Mouse (Mus musculus) liver, adult 2 months (tissue): Measurements from ENCODE around the gene Ear2. TPM values are rescaled to one million over a fixed set of nuclear protein-coding genes. Genes with fewer than 3 reads are reported as not detected.
"Not testable (repeated sequence)": the region's sequence is repeated elsewhere in the genome, so short reads cannot be mapped to it uniquely, and the experiment has no call there.

Experiments
- DNase-seq: peaks from one replicate; pipeline ENCODE4 v3.0.0-alpha.2; 2011; ENCODE audit warnings: low read depth, low spot score; ENCODE audit errors: extremely low read depth
- H3K27ac ChIP-seq: fragments of 200-500 bp; replicated peaks from 2 replicates; pipeline ENCODE4 v1.5.1; 2012; ENCODE audit warnings: low read depth, mild to moderate bottlenecking, control low read depth, inconsistent platforms, low read length; ENCODE audit not compliant: insufficient read depth
- H3K27me3 ChIP-seq: fragments of 200-500 bp; 2 replicates; pipeline ENCODE4 v1.6.1; 2012; ENCODE audit warnings: mild to moderate bottlenecking, moderate library complexity, low read length, inconsistent platforms; ENCODE audit not compliant: control insufficient read depth, insufficient read depth
- H3K36me3 ChIP-seq: fragments of 200-500 bp; 2 replicates; pipeline ENCODE4 v1.6.1; 2012; ENCODE audit warnings: low read length, inconsistent platforms; ENCODE audit not compliant: control insufficient read depth, insufficient read depth
- H3K4me1 ChIP-seq: fragments of 200-500 bp; 2 replicates; pipeline ENCODE4 v1.6.1; 2011; ENCODE audit warnings: low read length; ENCODE audit not compliant: control insufficient read depth, insufficient read depth
- H3K4me3 ChIP-seq: fragments of 200-500 bp; 2 replicates; pipeline ENCODE4 v1.5.1; 2011; ENCODE audit warnings: low read depth, mild to moderate bottlenecking, control low read depth, low read length, moderate library complexity; ENCODE audit not compliant: insufficient read depth
- H3K79me2 ChIP-seq: fragments of 200-500 bp; 2 replicates; pipeline ENCODE4 v1.6.1; 2012; ENCODE audit warnings: inconsistent platforms, mild to moderate bottlenecking, low read length, moderate library complexity; ENCODE audit not compliant: control insufficient read depth, insufficient read depth
- H3K9ac ChIP-seq: fragments of 200-500 bp; 2 replicates; pipeline ENCODE4 v1.6.1; 2012; ENCODE audit warnings: low read depth, mild to moderate bottlenecking, control low read depth, inconsistent platforms, low read length
- CTCF ChIP-seq: fragments of 200-500 bp; IDR thresholded peaks from 2 replicates; pipeline ENCODE4 v1.5.1; 2011; ENCODE audit warnings: low read depth, low read length, control low read depth
- POLR2A ChIP-seq: fragments of 200-500 bp; IDR thresholded peaks from 2 replicates; pipeline ENCODE4 v1.6.1; 2011; ENCODE audit warnings: low read length, control low read depth; ENCODE audit not compliant: insufficient read depth; ENCODE audit errors: extremely low read depth
- whole genome bisulfite sequencing: fragments of 180-500 bp; shearing (Covaris S2); methylation state at CpG from one replicate; pipeline ENCODE4 v1.1.7; 2018; 5-methylcytosine and 5-hydroxymethylcytosine counted together
- polyA plus RNA-seq: library from polyadenylated mRNA; depleted of rRNA; stranded (reverse); fragments of >200 nt; gene quantifications from 2 replicates; pipeline ENCODE4 v1.2.3, GENCODE M21; 2012; rRNA removed
- total RNA-seq: library from RNA; depleted of rRNA; stranded (reverse); fragments of >200 nt; gene quantifications from 2 replicates; pipeline ENCODE4 v1.2.3, GENCODE M21; 2014; rRNA removed

Gene Ear2
- total and polyA plus RNA-seq, 2 experiments, result 7.0 to 11.5 TPM

GRCm38 (mm10) chr14:44110981-44111380, 8.5 kb downstream of the Ear2 start:
- no peaks in the 10 kb centered on the region for H3K79me2 ChIP-seq
- H3K36me3 ChIP-seq, result no peaks in the 10 kb centered on the region
- no peak overlapping the region for H3K9ac ChIP-seq
- H3K27ac ChIP-seq, result no peak overlapping the region
- DNase-seq, result no peak
- TF ChIP-seq CTCF (no peak), POLR2A (no peak)
- H3K4me3 ChIP-seq, result no peak overlapping the region
- H3K27me3 ChIP-seq, result no peaks in the 10 kb centered on the region
- no peaks in the 10 kb centered on the region for H3K4me1 ChIP-seq

- DNase-seq, H3K27me3 ChIP-seq, H3K4me3 ChIP-seq, H3K9ac ChIP-seq, H3K27ac ChIP-seq, H3K79me2 ChIP-seq, H3K36me3 ChIP-seq, H3K4me1 ChIP-seq: not testable (repeated sequence)
- 89% methylated on average over 4 of the region's 4 CpGs for WGBS
Observed at GRCm38 (mm10) chr14:44123551-44123950, 21.1 kb downstream of the Ear2 start, which contains the start of gene Gm3327. Gene Gm3327 (plus strand): TSS chr14:44123851.

Other genes starting within 250 kb of the Ear2 start
- gene Ear1, start 227.1 kb upstream of the Ear2 start, total RNA-seq, result not detected in 2 replicates
- 0.17 TPM in 1 of 2 replicates, not detected in the other for gene Ear1, start 227.1 kb upstream of the Ear2 start, polyA plus RNA-seq
- gene Ear10, start 179.1 kb upstream of the Ear2 start, total RNA-seq, result not detected in 2 replicates
- gene Ear10, start 179.1 kb upstream of the Ear2 start, polyA plus RNA-seq, result not detected in 2 replicates
- gene Gm8113, start 177.3 kb upstream of the Ear2 start, total RNA-seq, result 0.28 and 0.34 TPM in 2 replicates
- 0.11 and 0.21 TPM in 2 replicates for gene Gm8113, start 177.3 kb upstream of the Ear2 start, polyA plus RNA-seq
- not detected in 2 replicates for gene Ang5, start 145.6 kb upstream of the Ear2 start, total RNA-seq
- gene Ang5, start 145.6 kb upstream of the Ear2 start, polyA plus RNA-seq, result not detected in 2 replicates
- not detected in 2 replicates for gene Ang6, start 100.4 kb upstream of the Ear2 start, total RNA-seq
- not detected in 2 replicates for gene Ang6, start 100.4 kb upstream of the Ear2 start, polyA plus RNA-seq
- not detected in 2 replicates for gene Gm3327, start 21.2 kb downstream of the Ear2 start, total RNA-seq
- gene Gm3327, start 21.2 kb downstream of the Ear2 start, polyA plus RNA-seq, result not detected in 2 replicates
- not detected in 2 replicates for gene Gm8212, start 95.0 kb downstream of the Ear2 start, total RNA-seq
- gene Gm8212, start 95.0 kb downstream of the Ear2 start, polyA plus RNA-seq, result not detected in 2 replicates
- not detected in 2 replicates for gene 4930503E14Rik, start 110.6 kb downstream of the Ear2 start, total RNA-seq
- gene 4930503E14Rik, start 110.6 kb downstream of the Ear2 start, polyA plus RNA-seq, result not detected in 2 replicates
- not detected in 2 replicates for gene Gm8220, start 182.9 kb downstream of the Ear2 start, total RNA-seq
- not detected in 2 replicates for gene Gm8220, start 182.9 kb downstream of the Ear2 start, polyA plus RNA-seq
- gene Gm5930, start 235.9 kb downstream of the Ear2 start, total RNA-seq, result not detected in 2 replicates
- gene Gm5930, start 235.9 kb downstream of the Ear2 start, polyA plus RNA-seq, result not detected in 2 replicates